Mouse (Mus musculus): ENCODE data around the gene Barhl1.

Gene Barhl1

DNA sequence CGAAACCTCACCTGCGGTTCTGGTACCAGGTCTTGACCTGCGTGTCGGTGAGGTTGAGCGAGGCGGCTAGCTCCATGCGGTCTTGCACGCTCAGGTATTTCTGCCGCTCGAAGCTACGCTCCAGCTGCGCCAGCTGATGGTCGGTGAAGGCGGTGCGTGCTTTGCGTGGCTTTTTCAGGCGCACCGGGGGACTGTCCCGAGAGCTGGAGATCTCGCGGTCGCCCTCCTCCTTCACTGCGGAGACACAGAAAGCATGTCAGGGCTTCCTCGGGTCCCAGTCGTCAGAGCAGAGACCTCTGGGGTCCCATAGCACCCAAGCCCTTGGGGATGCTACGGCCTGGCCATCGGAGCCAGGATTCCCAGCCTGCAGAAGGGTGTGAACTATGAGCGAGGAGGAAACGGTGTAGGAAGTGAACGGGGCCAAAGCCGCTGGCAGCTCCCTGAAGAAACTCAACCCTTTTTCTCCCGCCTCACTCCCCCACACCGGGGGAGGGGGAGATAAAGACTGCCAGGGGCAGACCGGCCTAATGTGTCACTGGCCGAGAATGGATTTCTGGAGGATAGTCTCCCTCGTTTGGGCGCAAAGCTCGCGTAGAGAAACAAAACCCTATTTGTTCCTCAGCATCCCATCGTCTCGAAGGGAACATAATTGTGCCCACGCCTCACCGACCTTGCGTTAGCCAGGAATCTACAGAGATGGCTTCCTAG lies 5.0 kb downstream of the Barhl1 start:
- DNase-seq (ENCODE audit: low spot score) = no peak

DNA sequence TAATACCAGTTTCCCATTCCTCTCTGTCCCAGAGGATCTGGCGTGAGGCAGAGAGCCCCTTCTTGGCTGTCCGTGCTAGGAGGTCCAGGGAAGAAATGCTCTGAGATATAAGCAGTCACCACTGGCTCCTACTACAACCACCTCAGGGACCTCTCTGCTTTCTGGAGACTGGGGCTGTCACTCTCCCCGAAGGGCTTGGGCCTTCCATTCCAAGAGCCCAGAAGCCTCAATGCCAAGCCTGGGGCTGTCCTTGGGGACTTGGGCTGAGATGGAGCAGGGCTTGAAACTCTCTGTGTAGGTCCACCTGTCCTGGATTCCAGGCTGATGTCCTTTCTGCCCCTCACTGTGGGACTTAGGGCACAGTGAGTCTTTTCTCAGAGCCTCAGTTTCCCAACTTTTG lies 5.6 kb downstream of the Barhl1 start:
- no peak for DNase-seq (ENCODE audit: low spot score)

DNA sequence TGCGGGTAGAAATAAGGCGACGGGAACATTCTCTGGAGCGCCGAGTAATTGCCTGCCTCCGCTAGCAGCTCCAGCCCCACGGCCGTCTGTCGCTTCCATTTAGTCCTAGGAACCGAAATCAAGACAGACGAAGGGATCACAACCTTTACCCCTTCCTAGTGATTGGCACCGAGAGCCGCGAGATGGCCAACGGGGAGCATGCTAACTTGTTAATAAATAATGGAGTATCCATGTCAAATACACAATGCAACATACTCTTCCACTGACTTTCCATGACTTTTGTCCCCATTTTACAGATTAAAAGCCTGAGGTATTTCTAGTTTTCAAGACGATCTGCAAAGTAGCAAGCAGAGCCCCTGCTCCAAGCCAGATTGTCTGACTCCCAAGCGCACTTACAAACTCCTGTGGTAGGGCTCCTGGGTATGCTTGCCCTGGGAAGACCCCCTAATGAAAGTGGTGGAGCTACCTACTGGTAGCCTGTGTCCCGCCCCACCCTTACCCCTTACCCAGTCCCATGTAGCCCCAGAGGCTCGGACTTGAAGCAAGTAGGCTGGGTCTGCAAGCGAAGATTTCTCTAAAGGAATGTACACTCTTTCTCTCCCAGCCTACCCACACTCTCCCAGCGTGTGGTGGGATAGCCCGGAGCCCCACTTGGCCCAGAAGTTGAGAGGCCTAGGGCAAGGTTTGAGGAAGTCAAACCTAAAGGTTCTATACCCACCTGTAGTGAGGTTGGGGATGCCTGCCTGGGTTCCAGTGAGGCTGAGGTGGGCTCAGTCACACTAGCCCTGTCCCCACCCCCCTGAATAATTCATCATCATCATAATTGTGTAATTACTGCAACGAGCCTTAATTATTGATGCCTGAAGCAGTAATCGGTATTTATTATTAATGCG lies 6.4 kb downstream of the Barhl1 start:
- no peak for DNase-seq (ENCODE audit: low spot score)

- no peak for DNase-seq (ENCODE audit: low spot score)
Observed at GRCm38 (mm10) chr2:28909186-28909817, 7.2 kb downstream of the Barhl1 start.

DNA sequence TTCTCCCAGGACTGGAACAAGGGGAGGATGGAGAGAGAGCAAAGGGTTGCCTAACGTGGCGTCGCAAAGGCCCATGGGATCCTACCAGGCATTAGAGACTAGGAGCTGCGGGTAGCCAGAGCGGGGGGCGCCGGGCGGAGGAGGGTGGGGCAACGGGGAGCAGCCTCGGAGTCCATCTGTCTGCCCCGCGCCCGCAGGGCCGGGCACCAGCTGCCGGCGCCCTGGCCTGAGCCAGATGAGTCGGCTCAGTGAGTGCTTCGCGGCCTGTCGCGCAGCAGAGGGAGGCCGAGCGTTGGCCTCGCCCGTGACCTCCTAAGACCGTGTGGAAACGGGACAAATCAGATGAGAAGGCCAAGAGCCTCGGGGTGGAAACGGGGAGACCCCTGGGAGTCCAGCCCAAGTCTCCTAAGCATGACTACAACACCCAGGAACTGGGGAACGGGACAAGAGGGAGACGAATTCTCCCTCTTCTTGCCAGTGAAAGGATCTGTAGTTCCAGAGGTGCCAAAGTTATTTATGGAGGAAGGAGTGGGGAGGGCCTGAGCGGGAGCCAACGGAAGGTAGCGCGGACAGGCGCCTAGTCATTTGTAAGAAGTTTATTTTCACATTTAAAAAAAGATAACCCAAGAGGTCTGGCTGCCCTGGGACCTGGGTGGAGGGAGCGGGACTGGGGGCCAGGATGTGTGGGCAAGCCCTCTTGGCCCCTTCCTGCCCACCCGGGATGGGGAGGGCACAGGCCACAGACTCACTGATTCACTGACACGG lies 7.9 kb downstream of the Barhl1 start:
- DNase-seq (ENCODE audit: low spot score) = no peak

DNA sequence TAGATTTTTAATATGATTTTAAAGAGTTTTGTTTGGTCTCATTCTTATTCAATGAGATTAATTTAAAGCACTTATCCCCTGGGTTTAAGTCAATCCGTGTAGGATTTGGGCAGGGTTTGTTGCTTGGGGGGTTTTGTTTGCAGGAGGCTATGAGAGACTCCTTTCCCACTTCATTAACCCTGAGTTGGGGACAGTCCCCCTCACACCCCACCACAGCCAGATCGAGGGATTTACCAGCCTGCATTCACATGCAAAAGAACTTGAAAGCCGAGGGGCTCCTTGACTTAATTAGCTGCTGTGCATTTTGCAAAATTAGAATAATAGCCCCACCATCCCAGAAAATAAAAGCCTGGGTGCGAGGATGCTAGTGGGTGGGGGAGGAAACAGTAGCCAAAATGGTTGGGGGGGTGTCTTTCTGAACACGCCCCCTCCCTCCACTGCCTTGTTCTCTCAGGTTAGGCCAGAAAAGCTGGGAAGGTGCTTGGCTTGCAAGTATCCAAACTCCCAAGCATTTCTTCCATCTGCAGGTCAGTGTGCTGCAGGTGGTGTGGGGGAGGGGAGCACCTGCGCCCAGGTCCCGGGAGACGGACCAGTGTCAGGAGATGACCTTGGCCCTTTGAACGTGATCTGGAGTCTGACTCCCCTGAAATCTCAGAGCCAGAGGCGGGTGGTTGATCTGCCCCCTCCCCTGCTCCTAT lies 8.6 kb downstream of the Barhl1 start:
- no peak for DNase-seq (ENCODE audit: low spot score)

DNA sequence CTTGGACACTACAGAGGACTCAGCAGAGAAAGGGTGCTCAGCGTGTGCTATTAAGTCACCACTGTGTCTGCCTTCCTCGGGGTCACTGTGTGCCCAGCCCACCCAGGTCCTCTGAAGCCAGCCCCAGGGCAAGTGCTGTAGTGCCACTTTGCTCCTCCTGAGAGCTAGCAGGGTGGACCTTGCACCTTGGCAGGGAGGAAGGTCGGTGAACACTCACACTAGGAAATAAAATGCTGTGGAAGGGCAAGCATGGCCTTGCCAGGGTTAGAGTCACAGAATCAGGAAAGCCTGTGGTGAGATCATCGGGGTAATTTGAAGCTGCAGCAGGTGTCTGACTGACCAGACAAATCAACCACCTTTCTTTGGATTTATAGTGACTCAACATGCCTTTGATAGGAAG lies 10.9 kb downstream of the Barhl1 start:
- no peak for DNase-seq (ENCODE audit: low spot score)

GRCm38 (mm10) chr2:28904786-28905185 lies 11.7 kb downstream of the Barhl1 start:
- DNase-seq (ENCODE audit: low spot score) = no peak

GRCm38 (mm10) chr2:28903871-28904270 lies 12.6 kb downstream of the Barhl1 start:
- DNase-seq (ENCODE audit: low spot score) = no peak

DNA sequence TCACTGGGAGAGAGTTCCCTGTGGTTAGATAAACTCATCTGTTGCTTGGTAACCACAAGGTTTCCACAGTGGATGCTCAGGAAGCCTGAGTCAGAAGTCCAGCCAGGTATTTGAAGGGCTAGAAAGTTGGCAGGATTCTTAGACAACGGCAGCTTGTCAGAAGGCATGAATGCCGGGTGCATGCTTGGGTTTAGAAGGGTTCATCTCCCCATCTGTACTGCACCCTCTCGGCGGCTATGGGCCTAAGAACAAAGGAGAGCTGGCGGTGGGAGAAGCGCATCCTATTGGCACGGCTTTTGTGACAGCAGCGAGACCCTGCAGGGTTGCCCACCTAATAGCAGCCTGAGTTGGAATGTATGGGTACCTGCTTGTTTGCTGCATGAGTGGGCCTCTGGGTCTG lies 14.2 kb downstream of the Barhl1 start:
- no peak for DNase-seq (ENCODE audit: low spot score)

DNA sequence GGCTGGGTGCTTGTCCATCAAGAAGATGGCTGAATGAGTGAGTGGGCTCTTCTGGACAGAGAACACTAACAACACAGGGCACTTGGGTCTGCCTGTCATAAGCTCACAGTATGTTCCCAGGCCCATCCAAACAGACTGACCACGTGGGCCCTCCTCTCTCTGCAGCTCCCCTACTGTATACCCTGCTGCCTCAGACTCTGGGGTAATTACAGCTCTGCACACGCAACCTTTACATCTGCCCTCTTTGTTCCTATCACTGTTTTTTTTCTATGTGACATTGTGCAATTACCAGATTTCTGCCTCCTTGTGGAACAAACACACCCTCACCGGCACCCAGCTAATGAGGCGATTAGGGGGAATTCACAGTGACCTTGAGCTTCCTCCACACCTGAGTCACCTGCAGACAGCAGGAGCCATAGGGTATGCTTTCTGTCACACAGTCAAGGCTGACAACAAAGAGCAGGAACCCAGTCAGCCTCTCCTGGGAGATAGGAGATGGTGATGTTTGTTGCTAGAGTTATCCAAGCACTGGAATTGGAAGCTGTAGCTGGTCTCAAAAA lies 19.0 kb downstream of the Barhl1 start:
- no peak for DNase-seq (ENCODE audit: low spot score)

GRCm38 (mm10) chr2:28895876-28896275 lies 20.6 kb downstream of the Barhl1 start:
- no peak for DNase-seq (ENCODE audit: low spot score)

DNA sequence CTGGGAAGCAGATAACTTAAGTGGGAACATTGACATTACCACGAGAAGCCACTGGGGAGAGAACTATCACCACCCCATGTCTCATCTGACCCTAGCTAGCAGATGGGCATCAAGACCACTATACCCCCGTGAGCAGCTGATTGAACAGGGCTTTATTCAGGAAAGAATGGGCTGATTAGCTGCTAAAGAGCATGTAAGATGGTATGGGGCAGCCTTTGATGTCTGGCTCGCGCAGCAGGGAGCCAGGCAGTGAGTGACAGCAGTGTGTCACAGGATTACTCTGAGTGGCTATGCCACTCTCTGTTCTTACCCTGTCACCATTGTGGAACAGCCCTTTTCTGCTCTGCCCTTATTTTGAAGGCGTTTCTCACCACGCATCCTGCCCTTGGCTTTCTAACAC lies 22.9 kb downstream of the Barhl1 start:
- DNase-seq (ENCODE audit: low spot score) = no peak

DNA sequence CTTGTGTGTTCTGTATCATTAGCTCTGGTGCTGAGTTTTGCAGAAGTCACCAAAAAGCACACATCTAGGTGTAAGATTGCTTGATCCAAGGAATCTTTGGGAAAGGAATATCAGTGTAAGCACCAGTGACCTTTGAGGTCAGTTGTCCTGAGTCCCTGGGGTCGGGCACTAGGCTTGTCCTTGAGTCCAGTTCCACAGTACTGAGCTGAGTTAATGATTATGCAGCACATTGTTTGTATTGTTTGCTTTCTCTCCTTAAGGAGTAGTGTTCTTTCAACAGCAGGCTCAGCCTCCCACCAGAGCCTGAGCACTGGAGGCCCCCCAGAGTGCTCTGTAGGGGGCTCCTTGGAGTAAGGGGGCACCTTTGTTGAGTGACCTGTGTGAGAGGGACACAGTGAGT lies 23.7 kb downstream of the Barhl1 start:
- no peak for DNase-seq (ENCODE audit: low spot score)

DNA sequence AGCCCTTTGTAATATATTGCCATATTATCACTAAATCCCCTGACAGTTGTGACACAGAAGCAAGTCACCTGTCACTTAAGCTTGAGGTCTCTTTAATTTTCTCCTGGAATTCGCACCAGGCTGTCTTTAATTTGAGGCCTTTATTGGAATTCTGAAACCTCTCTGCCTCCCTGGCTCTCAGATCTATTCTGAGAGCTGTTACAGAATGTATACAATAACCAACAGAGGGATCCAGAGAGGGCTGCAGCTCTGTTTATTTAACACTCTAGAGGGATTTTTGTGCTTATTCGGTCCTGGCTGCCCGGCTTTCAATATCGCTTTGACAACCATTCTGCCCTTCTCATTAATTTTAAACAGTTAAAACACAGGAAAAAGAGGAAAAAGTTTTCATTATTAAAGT lies 31.6 kb downstream of the Barhl1 start:
- no peak for DNase-seq (ENCODE audit: low spot score)

- DNase-seq (ENCODE audit: low spot score) = no peak
Observed at GRCm38 (mm10) chr2:28882826-28883485, 33.5 kb downstream of the Barhl1 start.

DNA sequence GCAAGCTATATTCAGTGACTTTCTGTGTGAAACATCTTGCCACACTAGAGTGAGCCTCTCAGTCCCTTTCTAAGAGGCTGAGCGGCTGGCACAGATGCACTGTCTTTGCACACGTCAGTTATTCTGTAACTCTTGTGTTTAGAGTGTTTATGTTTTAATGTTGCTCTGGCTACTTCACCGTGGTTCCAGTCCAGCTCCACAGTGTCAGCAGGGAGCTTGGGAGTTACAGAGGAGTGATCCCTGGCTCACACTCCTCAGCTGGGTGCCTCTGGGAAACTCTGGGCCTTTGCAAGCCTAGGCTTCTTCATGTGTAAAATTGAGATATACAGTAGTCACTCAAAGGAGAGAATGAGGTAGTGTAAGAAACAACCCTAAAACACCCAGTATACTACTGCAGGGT lies 34.4 kb downstream of the Barhl1 start:
- no peak for DNase-seq (ENCODE audit: low spot score)

GRCm38 (mm10) chr2:28881275-28881674 lies 35.2 kb downstream of the Barhl1 start:
- DNase-seq (ENCODE audit: low spot score) = no peak

GRCm38 (mm10) chr2:28875554-28875953 lies 40.9 kb downstream of the Barhl1 start:
- no peak for DNase-seq (ENCODE audit: low spot score)

DNA sequence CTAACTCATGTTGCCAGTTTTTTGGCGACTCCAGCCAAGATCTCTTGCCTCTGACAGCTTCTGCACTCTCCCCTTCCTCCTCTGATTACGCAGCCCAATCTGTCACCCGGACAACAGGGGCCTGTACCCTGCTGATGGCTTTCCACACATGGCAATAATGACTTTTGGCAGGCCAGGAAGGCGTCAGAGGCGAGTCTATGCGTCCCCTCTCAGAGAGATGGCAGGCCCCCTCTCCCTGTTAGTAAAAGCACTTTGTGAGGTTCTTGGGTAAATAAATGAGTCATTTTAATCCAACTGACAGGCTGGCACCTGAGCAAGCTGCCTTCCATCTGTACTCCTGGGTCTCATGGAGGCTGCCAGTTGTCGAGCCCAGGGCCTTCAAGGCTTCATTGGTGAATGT lies 49.0 kb downstream of the Barhl1 start:
- no peak for DNase-seq (ENCODE audit: low spot score)

- no peak for DNase-seq (ENCODE audit: low spot score)
Observed at GRCm38 (mm10) chr2:28863857-28864256, 52.6 kb downstream of the Barhl1 start.

Measured in urinary bladder, postnatal 14 days (tissue).